Mouse (Mus musculus) embryonic facial prominence, embryonic 15.5 days (tissue): ENCODE measurements around the gene Arpc1b. TPM values are rescaled to one million over a fixed set of nuclear protein-coding genes. Genes with fewer than 3 reads are reported as not detected.
"Not testable (repeated sequence)": the region's sequence is repeated elsewhere in the genome, so short reads cannot be mapped to it uniquely, and the experiment has no call there.

ENCODE experiments used
- ATAC-seq: fragments of 200-750 bp; cut with Nextera tagmentation; 2 replicates; pipeline ENCODE4 v1.8.0; 2017; ENCODE audit warnings: low read depth, moderate TSS enrichment; ENCODE audit not compliant: insufficient number of reproducible peaks, low FRiP score, low TSS enrichment
- H3K27ac ChIP-seq: fragments of 300-500 bp; sonication (generic); replicated peaks from 2 replicates; pipeline ENCODE4 v1.5.1; 2015; ENCODE audit warnings: mild to moderate bottlenecking, inconsistent platforms
- H3K27me3 ChIP-seq: fragments of 300-500 bp; sonication (generic); 2 replicates; pipeline ENCODE4 v1.6.1; 2015; ENCODE audit warnings: inconsistent platforms
- H3K36me3 ChIP-seq: fragments of 300-500 bp; sonication (generic); 2 replicates; pipeline ENCODE4 v1.6.1; 2015; ENCODE audit warnings: mild to moderate bottlenecking, inconsistent platforms
- H3K4me1 ChIP-seq: fragments of 300-500 bp; sonication (generic); 2 replicates; pipeline ENCODE4 v1.6.1; 2015; ENCODE audit warnings: inconsistent platforms
- H3K4me2 ChIP-seq: fragments of 300-500 bp; sonication (generic); replicated peaks from 2 replicates; pipeline ENCODE4 v1.6.1; 2015; ENCODE audit warnings: mild to moderate bottlenecking, inconsistent platforms
- H3K4me3 ChIP-seq: fragments of 300-500 bp; sonication (generic); replicated peaks from 2 replicates; pipeline ENCODE4 v1.5.1; 2015; ENCODE audit warnings: mild to moderate bottlenecking, inconsistent platforms
- H3K9ac ChIP-seq: fragments of 300-500 bp; sonication (generic); 2 replicates; pipeline ENCODE4 v1.6.1; 2015; ENCODE audit warnings: inconsistent platforms
- H3K9me3 ChIP-seq: fragments of 300-500 bp; sonication (generic); replicated peaks from 2 replicates; pipeline ENCODE4 v1.6.1; 2016; ENCODE audit warnings: inconsistent platforms
- WGBS: fragments of 180-500 bp; shearing (Covaris S2); methylation state at CpG from one replicate; pipeline ENCODE4 v1.1.7; 2015; 5-methylcytosine and 5-hydroxymethylcytosine counted together
- polyA plus RNA-seq: library from polyadenylated mRNA; unstranded; fragments of >200 nt; fragmentation: Nextera tagmentation; extraction: Ambion mirVana; gene quantifications from 2 replicates; pipeline ENCODE4 v1.2.1, GENCODE M21; 2015

Arpc1b gene
- polyA plus RNA-seq, 1 experiment from 2014 or later: 310 TPM

- peaks cover 11% of the 10 kb centered on the region for H3K4me1 ChIP-seq
- no peaks in the 10 kb centered on the region for H3K27me3 ChIP-seq
- H3K4me2 ChIP-seq: no peak overlapping the region
- H3K9ac ChIP-seq: no peak overlapping the region
- ATAC-seq: no peak
- no peak overlapping the region for H3K4me3 ChIP-seq
- WGBS: 95% methylated on average over 2 of the region's 2 CpGs
- H3K9me3 ChIP-seq: no peaks in the 10 kb centered on the region
- H3K27ac ChIP-seq: no peak overlapping the region
- peaks cover 34% of the 10 kb centered on the region for H3K36me3 ChIP-seq
These were observed 25.8 kb upstream of the Arpc1b start for GRCm38 (mm10) chr5:145088186-145088585.

- no peak overlapping the region for H3K27ac ChIP-seq
- H3K36me3 ChIP-seq: peaks cover 48% of the 10 kb centered on the region
- H3K4me3 ChIP-seq: no peak overlapping the region
- H3K4me1 ChIP-seq: peaks cover 4% of the 10 kb centered on the region
- H3K4me2 ChIP-seq: no peak overlapping the region
- H3K9ac ChIP-seq: no peak overlapping the region
- ATAC-seq: no peak
- H3K9me3 ChIP-seq: no peaks in the 10 kb centered on the region
- no peaks in the 10 kb centered on the region for H3K27me3 ChIP-seq
- WGBS: 93% methylated on average over 3 of the region's 3 CpGs
These were observed 24.1 kb upstream of the Arpc1b start for GRCm38 (mm10) chr5:145089878-145090277.

DNA sequence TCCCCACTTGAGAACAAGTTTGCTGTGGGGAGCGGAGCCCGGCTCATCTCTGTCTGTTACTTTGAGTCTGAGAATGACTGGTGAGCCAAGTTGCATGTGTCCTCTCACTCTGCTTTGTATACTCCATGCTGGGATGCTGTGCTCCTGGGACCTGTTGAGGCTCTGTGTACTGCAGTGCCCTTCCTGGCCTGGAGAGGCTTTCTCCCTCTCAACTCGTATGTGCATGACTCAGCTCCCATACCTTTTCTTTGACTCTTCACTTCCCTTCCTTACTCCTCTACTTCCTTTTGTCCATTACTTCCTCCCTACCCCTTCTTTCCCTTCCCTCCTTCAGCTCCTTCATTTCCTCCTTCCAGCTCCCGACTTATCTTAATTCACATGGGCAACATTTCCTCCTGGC lies 17.8 kb upstream of the Arpc1b start:
- WGBS: 85% methylated on average over 4 of the region's 4 CpGs
- Histone ChIP-seq H3K4me3 (no peak overlapping the region), H3K4me2 (no peak overlapping the region)

GRCm38 (mm10) chr5:145098340-145098821 lies 15.6 kb upstream of the Arpc1b start:
- H3K36me3 ChIP-seq: peaks cover 88% of the 10 kb centered on the region
- 89% methylated on average over 10 of the region's 10 CpGs for WGBS
- no peak for ATAC-seq

More for the DNA sequence above, 17.8 kb upstream of the Arpc1b start:
- no peak for ATAC-seq
- no peaks in the 10 kb centered on the region for H3K27me3 ChIP-seq
- no peak overlapping the region for H3K9ac ChIP-seq
- H3K9me3 ChIP-seq: no peaks in the 10 kb centered on the region
- H3K27ac ChIP-seq: no peak overlapping the region
- H3K4me1 ChIP-seq: no peaks in the 10 kb centered on the region
- peaks cover 91% of the 10 kb centered on the region for H3K36me3 ChIP-seq

DNA sequence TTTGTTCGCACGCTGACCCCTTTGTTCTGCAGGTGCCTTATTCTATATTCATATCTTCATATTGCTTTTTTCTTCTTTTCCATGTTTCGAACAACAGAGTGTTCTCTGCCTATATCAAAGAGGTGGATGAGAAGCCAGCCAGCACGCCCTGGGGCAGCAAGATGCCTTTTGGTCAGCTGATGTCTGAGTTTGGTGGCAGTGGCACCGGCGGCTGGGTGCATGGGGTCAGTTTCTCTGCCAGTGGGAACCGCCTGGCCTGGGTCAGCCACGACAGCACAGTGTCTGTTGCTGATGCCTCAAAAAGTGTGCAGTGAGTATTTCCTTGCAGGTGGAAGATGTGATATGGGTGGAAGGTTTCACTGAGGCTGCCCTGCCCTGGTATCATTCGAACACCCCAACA lies 13.1 kb upstream of the Arpc1b start:
- 95% methylated on average over 9 of the region's 9 CpGs for WGBS
- Histone ChIP-seq H3K27ac (no peak overlapping the region), H3K4me2 (no peak overlapping the region), H3K4me3 (no peak overlapping the region), H3K36me3 (peaks cover 89% of the 10 kb centered on the region), H3K4me1 (no peaks in the 10 kb centered on the region), H3K9ac (no peak overlapping the region), H3K9me3 (no peaks in the 10 kb centered on the region), H3K27me3 (no peaks in the 10 kb centered on the region)
- no peak for ATAC-seq

More at GRCm38 (mm10) chr5:145098340-145098821, 15.6 kb upstream of the Arpc1b start:
- Histone ChIP-seq H3K4me2 (no peak overlapping the region), H3K27me3 (no peaks in the 10 kb centered on the region), H3K27ac (no peak overlapping the region), H3K4me3 (no peak overlapping the region), H3K9me3 (no peaks in the 10 kb centered on the region), H3K4me1 (no peaks in the 10 kb centered on the region), H3K9ac (no peak overlapping the region)

DNA sequence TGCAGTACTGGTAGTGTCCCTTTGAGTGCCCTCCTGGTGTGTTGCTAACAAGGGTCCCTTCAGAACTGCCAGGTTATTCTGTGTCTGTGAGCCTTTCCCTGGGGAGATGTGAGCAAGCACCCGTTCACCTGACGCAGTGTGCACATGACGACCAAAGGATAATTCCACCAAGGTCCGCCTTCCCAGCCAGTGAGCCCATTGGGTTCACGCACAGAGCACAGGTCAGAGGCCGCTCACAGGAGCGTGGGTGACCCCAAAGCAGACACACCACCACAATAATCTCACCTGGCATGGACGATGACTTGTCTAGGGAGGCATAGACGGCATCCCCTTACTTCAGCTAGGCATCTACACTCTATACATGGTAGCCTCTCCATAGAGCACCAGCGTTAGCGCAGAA lies 12.6 kb upstream of the Arpc1b start:
- peaks cover 89% of the 10 kb centered on the region for H3K36me3 ChIP-seq
- ATAC-seq, H3K4me1 ChIP-seq, H3K27ac ChIP-seq, H3K4me2 ChIP-seq, H3K9me3 ChIP-seq, H3K4me3 ChIP-seq, H3K27me3 ChIP-seq, H3K9ac ChIP-seq: not testable (repeated sequence)
- WGBS: 94% methylated on average over 11 of the region's 11 CpGs

DNA sequence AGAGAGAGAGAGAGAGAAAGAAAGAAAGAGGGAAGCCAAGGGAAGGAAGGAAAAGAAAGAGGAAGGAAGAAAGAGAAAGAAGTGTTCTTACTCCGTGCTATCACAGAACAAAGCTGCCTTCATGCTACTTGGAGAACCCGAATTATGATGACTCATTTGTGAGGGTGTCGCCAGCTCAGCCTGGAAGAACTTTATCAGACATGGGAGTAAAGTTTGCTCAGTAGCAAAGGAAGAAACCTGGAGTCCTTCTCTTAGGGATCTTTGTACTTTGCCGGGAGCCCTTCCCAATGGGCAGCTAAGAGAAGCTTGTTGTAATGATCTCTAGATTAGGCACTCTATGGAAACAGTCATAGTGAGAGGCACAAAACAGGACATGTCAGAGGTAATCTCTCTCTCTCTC lies 11.3 kb upstream of the Arpc1b start:
- H3K9me3 ChIP-seq: no peaks in the 10 kb centered on the region
- no peaks in the 10 kb centered on the region for H3K4me1 ChIP-seq
- no peaks in the 10 kb centered on the region for H3K27me3 ChIP-seq
- H3K9ac ChIP-seq: no peak overlapping the region
- 84% methylated on average over 4 of the region's 4 CpGs for WGBS
- ATAC-seq: no peak
- no peak overlapping the region for H3K4me3 ChIP-seq
- no peak overlapping the region for H3K27ac ChIP-seq
- H3K4me2 ChIP-seq: no peak overlapping the region
- peaks cover 89% of the 10 kb centered on the region for H3K36me3 ChIP-seq

DNA sequence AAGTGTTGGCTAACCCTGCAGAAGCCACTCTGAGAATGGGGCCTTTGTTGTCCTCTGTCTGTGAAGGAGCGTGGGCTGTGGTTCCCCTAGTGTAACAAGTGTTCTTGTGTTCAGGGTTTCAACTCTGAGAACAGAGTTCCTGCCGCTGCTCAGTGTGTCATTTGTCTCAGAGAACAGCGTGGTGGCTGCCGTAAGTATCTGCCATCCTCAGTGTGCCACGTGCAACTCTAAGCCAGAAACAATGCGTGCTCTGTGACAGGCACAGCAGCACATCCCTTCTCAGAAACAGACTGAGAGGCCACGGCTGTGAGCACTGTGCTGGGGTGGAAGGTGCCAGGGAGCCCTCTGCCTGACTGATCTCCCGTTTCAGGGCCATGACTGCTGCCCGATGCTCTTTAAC lies 9.7 kb upstream of the Arpc1b start:
- H3K4me2 ChIP-seq: no peak overlapping the region
- no peaks in the 10 kb centered on the region for H3K4me1 ChIP-seq
- no peak overlapping the region for H3K27ac ChIP-seq
- ATAC-seq: no peak
- H3K36me3 ChIP-seq: peaks cover 89% of the 10 kb centered on the region
- H3K9me3 ChIP-seq: no peaks in the 10 kb centered on the region
- H3K27me3 ChIP-seq: no peaks in the 10 kb centered on the region
- H3K4me3 ChIP-seq: no peak overlapping the region
- H3K9ac ChIP-seq: no peak overlapping the region
- WGBS: 50% methylated on average over 9 of the region's 9 CpGs

GRCm38 (mm10) chr5:145105694-145106275 lies 8.2 kb upstream of the Arpc1b start:
- 84% methylated on average over 9 of the region's 9 CpGs for WGBS
- H3K4me2 ChIP-seq: no peak overlapping the region
- H3K4me1 ChIP-seq: no peaks in the 10 kb centered on the region
- H3K36me3 ChIP-seq: peaks cover 90% of the 10 kb centered on the region
- H3K4me3 ChIP-seq: no peak overlapping the region
- ATAC-seq: no peak
- no peaks in the 10 kb centered on the region for H3K27me3 ChIP-seq
- H3K27ac ChIP-seq: no peak overlapping the region
- H3K9me3 ChIP-seq: no peaks in the 10 kb centered on the region
- H3K9ac ChIP-seq: no peak overlapping the region

GRCm38 (mm10) chr5:145110401-145110800 lies 3.6 kb upstream of the Arpc1b start:
- H3K36me3 ChIP-seq: peaks cover 56% of the 10 kb centered on the region
- no peak overlapping the region for H3K9ac ChIP-seq
- H3K27me3 ChIP-seq: no peaks in the 10 kb centered on the region
- H3K27ac ChIP-seq: no peak overlapping the region
- no peaks in the 10 kb centered on the region for H3K9me3 ChIP-seq
- H3K4me1 ChIP-seq: peaks cover 14% of the 10 kb centered on the region
- 77% methylated on average over 6 of the region's 6 CpGs for WGBS
- ATAC-seq: no peak
- H3K4me2 ChIP-seq: no peak overlapping the region
- no peak overlapping the region for H3K4me3 ChIP-seq

DNA sequence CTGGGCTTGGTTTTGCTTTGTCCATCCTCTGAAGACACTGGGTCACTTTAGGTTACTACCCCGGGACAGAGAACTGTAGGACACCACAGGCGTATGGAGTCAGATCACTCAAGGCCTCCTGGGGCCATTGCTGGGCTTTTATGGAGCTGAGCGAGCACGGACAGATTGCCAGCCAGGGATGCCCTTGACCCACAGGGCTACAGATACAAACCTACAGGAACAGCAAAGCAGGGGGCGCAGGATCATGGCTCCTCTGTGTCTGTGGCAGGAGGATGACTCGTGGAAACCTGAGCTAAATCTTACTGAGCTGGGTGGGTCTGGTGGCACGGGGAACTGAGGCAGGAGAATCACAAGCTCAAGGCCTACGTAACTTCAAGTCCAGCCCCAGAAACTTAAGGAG lies 1.4 kb upstream of the Arpc1b start:
- no peak overlapping the region for H3K9ac ChIP-seq
- ATAC-seq: no peak
- no peak overlapping the region for H3K4me2 ChIP-seq
- H3K4me1 ChIP-seq: peaks cover 24% of the 10 kb centered on the region
- no peak overlapping the region for H3K27ac ChIP-seq
- 71% methylated on average over 8 of the region's 8 CpGs for WGBS
- H3K36me3 ChIP-seq: peaks cover 34% of the 10 kb centered on the region
- H3K27me3 ChIP-seq: no peaks in the 10 kb centered on the region
- H3K4me3 ChIP-seq: no peak overlapping the region
- H3K9me3 ChIP-seq: no peaks in the 10 kb centered on the region

GRCm38 (mm10) chr5:145113416-145113815 lies 599 bp upstream of the Arpc1b start:
- Histone ChIP-seq H3K4me1 (peaks cover 27% of the 10 kb centered on the region), H3K9ac (no peak overlapping the region), H3K4me3 (peak overlapping the region; percentile 58), H3K27ac (0 out of 2 replicates have a peak overlapping the region, but pooled peaks have one; percentile 7), H3K9me3 (no peaks in the 10 kb centered on the region), H3K4me2 (peak overlapping the region; percentile 73), H3K36me3 (peaks cover 26% of the 10 kb centered on the region), H3K27me3 (no peaks in the 10 kb centered on the region)
- WGBS: 38% methylated on average over 2 of the region's 2 CpGs
- ATAC-seq: no peak
